Mouse (Mus musculus): Measurements from ENCODE around the gene Plce1. TPM values are rescaled to one million over a fixed set of nuclear protein-coding genes. Genes with fewer than 3 reads are reported as not detected.

Gene Plce1
- polyA plus RNA-seq, 1 experiment from 2014 or later = 9.2 TPM

DNA sequence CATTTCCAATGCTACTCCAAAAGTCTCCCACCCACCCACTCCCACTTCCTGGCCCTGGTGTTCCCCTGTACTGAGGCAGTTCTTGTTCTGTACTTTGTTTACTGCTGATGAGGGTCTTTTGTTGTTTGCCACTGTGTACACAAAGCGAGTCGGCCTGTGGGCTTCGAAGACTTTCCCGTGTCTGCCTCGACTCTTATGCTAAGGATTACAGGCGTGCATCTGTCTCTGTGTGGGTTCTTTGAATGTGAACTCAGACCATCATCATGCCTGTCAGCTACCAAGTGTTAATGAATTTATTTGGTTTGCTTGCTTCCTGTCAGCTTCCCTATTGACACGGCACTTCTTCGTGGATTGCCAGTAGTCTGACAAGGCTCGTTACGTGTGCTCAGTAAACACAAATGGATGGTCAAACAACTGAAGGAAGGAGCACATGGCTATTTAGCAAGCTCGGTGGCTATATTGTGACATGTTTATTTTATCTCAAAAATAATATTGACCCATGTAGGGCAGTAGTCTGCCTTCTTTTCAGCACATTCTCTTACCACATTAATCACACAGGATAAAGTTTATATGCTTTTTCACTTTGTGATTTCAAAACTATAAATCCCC is 133.3 kb downstream of the Plce1 start:
- ATAC-seq (ENCODE audit: insufficient number of reproducible peaks, insufficient read depth, low FRiP score, low read depth) = no peak
- 38% methylated on average over 11 of the region's 11 CpGs for WGBS
- peaks cover 4% of the 10 kb centered on the region; the same call in 1 of the 2 replicates for H3K4me1 ChIP-seq (ENCODE audit: control insufficient read depth, insufficient read depth, low read length)
- no peak overlapping the region for H3K9ac ChIP-seq (replicated peaks; ENCODE audit: low read depth, low read length)
- no peak overlapping the region for H3K4me2 ChIP-seq (replicated peaks; ENCODE audit: low read depth, low read length)
- no peak overlapping the region for H3K4me3 ChIP-seq (ENCODE audit: low read depth, low read length)
- H3K27me3 ChIP-seq (ENCODE audit: control insufficient read depth, insufficient read depth, low read length) = no peaks in the 10 kb centered on the region
- no peak overlapping the region for H3K27ac ChIP-seq (ENCODE audit: low read length)
- H3K9me3 ChIP-seq (ENCODE audit: control insufficient read depth, low read depth, low read length) = no peaks in the 10 kb centered on the region
- no peaks in the 10 kb centered on the region for H3K36me3 ChIP-seq (ENCODE audit: control insufficient read depth, insufficient read depth, low read length)

GRCm38 (mm10) chr19:38615356-38615755 is 134.4 kb downstream of the Plce1 start:
- 73% methylated on average over 6 of the region's 6 CpGs for WGBS
- ATAC-seq (ENCODE audit: insufficient number of reproducible peaks, insufficient read depth, low FRiP score, low read depth) = no peak
- H3K9me3 ChIP-seq (ENCODE audit: control insufficient read depth, low read depth, low read length) = no peaks in the 10 kb centered on the region

GRCm38 (mm10) chr19:38620134-38620533 is 139.2 kb downstream of the Plce1 start:
- H3K4me3 ChIP-seq (ENCODE audit: low read depth, low read length) = no peak overlapping the region
- H3K4me1 ChIP-seq (ENCODE audit: control insufficient read depth, insufficient read depth, low read length) = no peaks in the 10 kb centered on the region
- H3K36me3 ChIP-seq (ENCODE audit: control insufficient read depth, insufficient read depth, low read length) = no peaks in the 10 kb centered on the region
- no peaks in the 10 kb centered on the region for H3K27me3 ChIP-seq (ENCODE audit: control insufficient read depth, insufficient read depth, low read length)
- WGBS = 46% methylated on average over 4 of the region's 4 CpGs
- no peak overlapping the region for H3K9ac ChIP-seq (replicated peaks; ENCODE audit: low read depth, low read length)
- no peaks in the 10 kb centered on the region for H3K9me3 ChIP-seq (ENCODE audit: control insufficient read depth, low read depth, low read length)
- H3K27ac ChIP-seq (ENCODE audit: low read length) = no peak overlapping the region
- H3K4me2 ChIP-seq (replicated peaks; ENCODE audit: low read depth, low read length) = no peak overlapping the region
- ATAC-seq (ENCODE audit: insufficient number of reproducible peaks, insufficient read depth, low FRiP score, low read depth) = no peak

More at GRCm38 (mm10) chr19:38615356-38615755, 134.4 kb downstream of the Plce1 start:
- H3K4me1 ChIP-seq (ENCODE audit: control insufficient read depth, insufficient read depth, low read length) = peaks cover 4% of the 10 kb centered on the region; the same call in 1 of the 2 replicates
- H3K4me3 ChIP-seq (ENCODE audit: low read depth, low read length) = no peak overlapping the region
- no peaks in the 10 kb centered on the region for H3K36me3 ChIP-seq (ENCODE audit: control insufficient read depth, insufficient read depth, low read length)
- no peak overlapping the region for H3K4me2 ChIP-seq (replicated peaks; ENCODE audit: low read depth, low read length)
- H3K9ac ChIP-seq (replicated peaks; ENCODE audit: low read depth, low read length) = no peak overlapping the region
- H3K27ac ChIP-seq (ENCODE audit: low read length) = no peak overlapping the region
- H3K27me3 ChIP-seq (ENCODE audit: control insufficient read depth, insufficient read depth, low read length) = no peaks in the 10 kb centered on the region

DNA sequence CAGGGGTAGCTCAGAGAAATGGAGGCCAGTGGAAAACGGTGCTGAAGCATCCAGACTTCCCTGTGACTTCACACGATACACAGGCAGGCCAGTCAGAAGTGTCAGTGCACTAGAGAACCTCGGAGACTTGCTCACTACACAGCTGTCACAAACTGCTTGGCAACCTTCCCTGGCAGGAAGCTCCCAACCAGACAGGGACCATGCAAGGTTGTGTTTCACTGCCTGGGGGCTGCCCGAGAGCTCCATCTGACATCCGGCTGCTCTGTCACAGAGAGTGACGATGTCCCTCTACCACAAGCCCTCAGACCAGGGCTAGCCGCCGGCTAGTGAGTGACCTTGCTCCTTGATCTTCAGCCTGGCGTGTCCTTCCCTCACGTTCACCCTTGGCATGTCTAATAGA is 140.6 kb downstream of the Plce1 start:
- H3K27ac ChIP-seq (ENCODE audit: low read length) = no peak overlapping the region
- H3K4me3 ChIP-seq (ENCODE audit: low read depth, low read length) = no peak overlapping the region
- 89% methylated on average over 10 of the region's 10 CpGs for WGBS
- H3K9me3 ChIP-seq (ENCODE audit: control insufficient read depth, low read depth, low read length) = no peaks in the 10 kb centered on the region
- H3K4me2 ChIP-seq (replicated peaks; ENCODE audit: low read depth, low read length) = no peak overlapping the region
- ATAC-seq (ENCODE audit: insufficient number of reproducible peaks, insufficient read depth, low FRiP score, low read depth) = no peak
- no peaks in the 10 kb centered on the region for H3K36me3 ChIP-seq (ENCODE audit: control insufficient read depth, insufficient read depth, low read length)
- H3K27me3 ChIP-seq (ENCODE audit: control insufficient read depth, insufficient read depth, low read length) = no peaks in the 10 kb centered on the region
- no peaks in the 10 kb centered on the region for H3K4me1 ChIP-seq (ENCODE audit: control insufficient read depth, insufficient read depth, low read length)
- H3K9ac ChIP-seq (replicated peaks; ENCODE audit: low read depth, low read length) = no peak overlapping the region

- 62% methylated on average over 9 of the region's 9 CpGs for WGBS
- Histone ChIP-seq H3K9me3 (ENCODE audit: control insufficient read depth, low read depth, low read length) (no peaks in the 10 kb centered on the region), H3K36me3 (ENCODE audit: control insufficient read depth, insufficient read depth, low read length) (no peaks in the 10 kb centered on the region), H3K27me3 (ENCODE audit: control insufficient read depth, insufficient read depth, low read length) (no peaks in the 10 kb centered on the region), H3K9ac (replicated peaks; ENCODE audit: low read depth, low read length) (no peak overlapping the region), H3K27ac (ENCODE audit: low read length) (no peak overlapping the region), H3K4me3 (ENCODE audit: low read depth, low read length) (no peak overlapping the region), H3K4me1 (ENCODE audit: control insufficient read depth, insufficient read depth, low read length) (peaks cover 7% of the 10 kb centered on the region; the same call in 1 of the 2 replicates), H3K4me2 (replicated peaks; ENCODE audit: low read depth, low read length) (no peak overlapping the region)
- ATAC-seq (ENCODE audit: insufficient number of reproducible peaks, insufficient read depth, low FRiP score, low read depth) = no peak
Observed at GRCm38 (mm10) chr19:38626246-38627015, 145.5 kb downstream of the Plce1 start.

DNA sequence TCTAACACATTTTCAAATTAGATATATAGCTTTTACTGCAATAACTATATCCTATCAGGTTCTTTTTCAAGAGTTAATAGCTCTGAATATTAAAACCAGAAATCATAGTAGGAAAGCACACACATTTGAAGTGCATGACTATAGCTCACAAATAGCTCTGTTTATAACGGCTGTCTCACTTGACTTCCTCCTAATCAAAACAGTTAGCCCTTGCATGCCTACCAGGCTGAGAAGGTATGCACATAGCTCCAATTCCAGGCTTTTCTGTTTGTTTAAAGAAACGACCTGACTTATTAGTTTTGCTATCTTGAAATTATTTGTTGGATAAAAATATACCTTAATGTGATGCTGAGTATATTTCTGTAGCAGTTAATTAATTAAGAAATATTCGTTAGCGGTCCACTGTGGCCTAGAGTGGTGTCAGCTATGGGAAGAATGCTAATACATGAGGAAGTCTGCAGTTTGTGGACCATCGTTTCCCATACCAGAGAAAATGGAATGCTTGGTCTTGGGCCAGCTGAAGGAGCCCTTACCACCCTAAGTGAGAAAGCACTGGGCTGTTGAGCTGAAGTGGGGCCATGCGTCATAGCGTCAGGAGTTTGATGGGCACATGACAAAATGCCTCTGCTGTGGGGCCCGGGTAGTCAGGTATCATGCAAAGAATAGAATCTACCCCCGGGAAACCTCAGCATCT is 146.3 kb downstream of the Plce1 start:
- H3K9ac ChIP-seq (replicated peaks; ENCODE audit: low read depth, low read length) = no peak overlapping the region
- no peaks in the 10 kb centered on the region for H3K36me3 ChIP-seq (ENCODE audit: control insufficient read depth, insufficient read depth, low read length)
- H3K27me3 ChIP-seq (ENCODE audit: control insufficient read depth, insufficient read depth, low read length) = no peaks in the 10 kb centered on the region
- no peak overlapping the region for H3K4me2 ChIP-seq (replicated peaks; ENCODE audit: low read depth, low read length)
- no peaks in the 10 kb centered on the region for H3K9me3 ChIP-seq (ENCODE audit: control insufficient read depth, low read depth, low read length)
- peaks cover 7% of the 10 kb centered on the region; the same call in 1 of the 2 replicates for H3K4me1 ChIP-seq (ENCODE audit: control insufficient read depth, insufficient read depth, low read length)
- no peak overlapping the region for H3K4me3 ChIP-seq (ENCODE audit: low read depth, low read length)
- WGBS = 57% methylated on average over 9 of the region's 9 CpGs
- ATAC-seq (ENCODE audit: insufficient number of reproducible peaks, insufficient read depth, low FRiP score, low read depth) = no peak
- H3K27ac ChIP-seq (ENCODE audit: low read length) = no peak overlapping the region

GRCm38 (mm10) chr19:38632251-38632650 is 151.3 kb downstream of the Plce1 start:
- no peak overlapping the region for H3K4me3 ChIP-seq (ENCODE audit: low read depth, low read length)
- H3K27ac ChIP-seq (ENCODE audit: low read length) = no peak overlapping the region
- no peak overlapping the region for H3K4me2 ChIP-seq (replicated peaks; ENCODE audit: low read depth, low read length)
- H3K9ac ChIP-seq (replicated peaks; ENCODE audit: low read depth, low read length) = no peak overlapping the region
- 55% methylated on average over 3 of the region's 3 CpGs for WGBS
- H3K9me3 ChIP-seq (ENCODE audit: control insufficient read depth, low read depth, low read length) = no peaks in the 10 kb centered on the region
- peaks cover 13% of the 10 kb centered on the region for H3K4me1 ChIP-seq (ENCODE audit: control insufficient read depth, insufficient read depth, low read length)
- no peak for ATAC-seq (ENCODE audit: insufficient number of reproducible peaks, insufficient read depth, low FRiP score, low read depth)
- H3K36me3 ChIP-seq (ENCODE audit: control insufficient read depth, insufficient read depth, low read length) = no peaks in the 10 kb centered on the region
- H3K27me3 ChIP-seq (ENCODE audit: control insufficient read depth, insufficient read depth, low read length) = no peaks in the 10 kb centered on the region

- Histone ChIP-seq H3K4me3 (ENCODE audit: low read depth, low read length) (no peak overlapping the region), H3K9me3 (ENCODE audit: control insufficient read depth, low read depth, low read length) (no peaks in the 10 kb centered on the region), H3K9ac (replicated peaks; ENCODE audit: low read depth, low read length) (no peak overlapping the region), H3K4me2 (replicated peaks; ENCODE audit: low read depth, low read length) (no peak overlapping the region), H3K27ac (ENCODE audit: low read length) (no peak overlapping the region), H3K36me3 (ENCODE audit: control insufficient read depth, insufficient read depth, low read length) (no peaks in the 10 kb centered on the region), H3K27me3 (ENCODE audit: control insufficient read depth, insufficient read depth, low read length) (no peaks in the 10 kb centered on the region), H3K4me1 (ENCODE audit: control insufficient read depth, insufficient read depth, low read length) (peaks cover 9% of the 10 kb centered on the region; the same call in 1 of the 2 replicates)
- WGBS = 15% methylated on average over 5 of the region's 5 CpGs
- no peak for ATAC-seq (ENCODE audit: insufficient number of reproducible peaks, insufficient read depth, low FRiP score, low read depth)
Observed at GRCm38 (mm10) chr19:38633306-38633705, 152.4 kb downstream of the Plce1 start.

All from stomach, embryonic 14.5 days (tissue).